Mouse (Mus musculus) bone marrow macrophage, adult 2 months (primary cell): ENCODE data around the gene Tenm3.

ENCODE experiments used
- CTCF ChIP-seq: IDR thresholded peaks from 2 replicates; pipeline ENCODE4 v1.5.1; 2012; ENCODE audit warnings: low read depth, mild to moderate bottlenecking, low read length, moderate library complexity
- POLR2A ChIP-seq: IDR thresholded peaks from 2 replicates; pipeline ENCODE4 v1.6.1; 2012; ENCODE audit warnings: mild to moderate bottlenecking, low read depth, low read length, borderline replicate concordance

DNA sequence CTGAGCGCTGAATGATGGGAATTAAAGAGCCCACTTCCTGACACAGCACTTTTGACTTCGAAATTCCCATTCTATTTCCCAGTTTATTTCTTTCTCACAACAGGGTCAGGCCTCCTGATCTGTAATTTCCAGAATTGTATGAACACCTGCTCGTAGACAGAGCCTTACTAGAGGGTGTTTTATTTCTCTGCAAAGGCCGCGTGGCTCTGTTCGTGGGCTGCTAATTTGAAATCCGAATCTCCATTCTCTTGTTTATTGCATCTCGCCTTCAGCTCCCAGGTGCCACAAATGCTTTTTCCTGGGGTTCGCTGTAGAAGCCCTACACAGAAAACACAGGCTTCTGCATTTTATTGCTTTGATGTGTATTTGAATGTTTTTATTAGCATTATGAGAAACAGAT, 612.4 kb downstream of the Tenm3 start:
- TF ChIP-seq POLR2A (no peak), CTCF (no peak)
